ENCODE assay signal across 28 mouse cellular contexts in genomic region chr2:164196700-164196990, GRCm38 (mm10). TPM values are rescaled to one million over a fixed set of nuclear protein-coding genes. Genes with fewer than 3 reads are reported as not detected.
"Had no signal": no experiment of that assay in that cellular context is flagged by ENCODE, and none has a peak within 500 bp of the region (broad histone marks: within the 10 kb centered on the region; RNA-seq: fewer than 3 reads in every experiment).

No protein-coding gene starts in this region.

- H3K27me3 ChIP-seq: limb, embryonic 12.5 days; limb, embryonic 15.5 days; midbrain, embryonic 13.5 days had no signal

- H3K27ac ChIP-seq: limb, embryonic 12.5 days; limb, embryonic 15.5 days; liver, embryonic 14.5 days; macrophage; midbrain, embryonic 13.5 days had no signal

- H3K4me3 ChIP-seq: limb, embryonic 12.5 days; limb, embryonic 15.5 days; midbrain, embryonic 13.5 days had no signal

- H3K9me3 ChIP-seq: limb, embryonic 12.5 days; limb, embryonic 15.5 days; midbrain, embryonic 13.5 days had no signal

- H3K4me2 ChIP-seq: limb, embryonic 12.5 days; limb, embryonic 15.5 days; liver, embryonic 11.5 days; lung, embryonic 14.5 days; midbrain, embryonic 13.5 days had no signal

- DNase-seq: kidney, adult 9 months; kidney, postnatal 14 days; kidney, postnatal 4 days; left cerebral cortex, postnatal 4 days; liver, postnatal 0 days; lung, embryonic 14.5 days; thymus, adult 2 months; thymus, postnatal 14 days; thymus, postnatal 4 days had no signal

- H3K36me3 ChIP-seq: limb, embryonic 12.5 days; limb, embryonic 15.5 days; midbrain, embryonic 13.5 days had no signal

- ATAC-seq: liver, postnatal 0 days; lung, postnatal 0 days; midbrain, embryonic 13.5 days; midbrain, embryonic 16.5 days had no signal

- H3K4me1 ChIP-seq: limb, embryonic 12.5 days; limb, embryonic 15.5 days; midbrain, embryonic 13.5 days had no signal

- H3K9ac ChIP-seq: limb, embryonic 12.5 days; limb, embryonic 15.5 days; liver, embryonic 14.5 days; liver, postnatal 0 days; lung, embryonic 14.5 days; midbrain, embryonic 13.5 days had no signal

RNA-seq across cellular contexts. Expression of gene Wfdc15a, which starts 3.3 kb away (rescaled TPM):
- total RNA-seq: layer of hippocampus, adult 18-20 months; layer of hippocampus, postnatal 14 days; left cerebral cortex, adult 8-10 months; left cerebral cortex, postnatal 14 days; left cerebral cortex, postnatal 4 days; megakaryocyte, adult 5-6 weeks had no signal
- polyA plus RNA-seq: kidney, embryonic 16.5 days; limb, embryonic 12.5 days; limb, embryonic 15.5 days; liver, embryonic 11.5 days; liver, embryonic 14.5 days; liver, postnatal 0 days; lung, embryonic 14.5 days; lung, postnatal 0 days; macrophage; midbrain, embryonic 13.5 days; midbrain, embryonic 16.5 days; neural tube, embryonic 11.5 days; neural tube, embryonic 14.5 days; small intestine, adult 2 months; spleen, adult 2 months; stomach, embryonic 16.5 days; thymus, adult 2 months had no signal

RNA-seq across cellular contexts. Expression of gene Wfdc12, which starts 6.2 kb away (rescaled TPM):
- total RNA-seq: layer of hippocampus, adult 18-20 months; layer of hippocampus, postnatal 14 days; left cerebral cortex, adult 8-10 months; left cerebral cortex, postnatal 14 days; left cerebral cortex, postnatal 4 days; megakaryocyte, adult 5-6 weeks had no signal
- polyA plus RNA-seq: kidney, embryonic 16.5 days; limb, embryonic 12.5 days; liver, embryonic 11.5 days; liver, embryonic 14.5 days; lung, embryonic 14.5 days; macrophage; midbrain, embryonic 13.5 days; midbrain, embryonic 16.5 days; neural tube, embryonic 11.5 days; neural tube, embryonic 14.5 days; small intestine, adult 2 months; spleen, adult 2 months; stomach, embryonic 16.5 days had no signal

RNA-seq across cellular contexts. Expression of gene Wfdc5, which starts 14.1 kb away (rescaled TPM):
- total RNA-seq: layer of hippocampus, adult 18-20 months; layer of hippocampus, postnatal 14 days; left cerebral cortex, adult 8-10 months; left cerebral cortex, postnatal 14 days; left cerebral cortex, postnatal 4 days; megakaryocyte, adult 5-6 weeks had no signal
- polyA plus RNA-seq: kidney, embryonic 16.5 days; limb, embryonic 12.5 days; liver, embryonic 11.5 days; liver, embryonic 14.5 days; liver, postnatal 0 days; lung, embryonic 14.5 days; macrophage; midbrain, embryonic 13.5 days; midbrain, embryonic 16.5 days; neural tube, embryonic 11.5 days; neural tube, embryonic 14.5 days; spleen, adult 2 months had no signal

RNA-seq across cellular contexts. Expression of gene Wfdc15b, which starts 24.8 kb away (rescaled TPM):
- total RNA-seq: layer of hippocampus, adult 18-20 months; layer of hippocampus, postnatal 14 days; left cerebral cortex, adult 8-10 months; left cerebral cortex, postnatal 14 days; left cerebral cortex, postnatal 4 days; megakaryocyte, adult 5-6 weeks had no signal
- polyA plus RNA-seq: limb, embryonic 12.5 days; limb, embryonic 15.5 days; liver, embryonic 11.5 days; lung, embryonic 14.5 days; lung, postnatal 0 days; macrophage; midbrain, embryonic 13.5 days; midbrain, embryonic 16.5 days; neural tube, embryonic 11.5 days; neural tube, embryonic 14.5 days; small intestine, adult 2 months; thymus, adult 2 months had no signal

RNA-seq across cellular contexts. Expression of gene Kcns1, which starts 25.7 kb away (rescaled TPM):
- total RNA-seq: megakaryocyte, adult 5-6 weeks had no signal
- polyA plus RNA-seq: liver, embryonic 11.5 days; liver, postnatal 0 days; lung, embryonic 14.5 days; lung, postnatal 0 days; macrophage had no signal
